Mouse (Mus musculus) intestine, postnatal 0 days (tissue): ENCODE data around the gene Qk. TPM values are rescaled to one million over a fixed set of nuclear protein-coding genes. Genes with fewer than 3 reads are reported as not detected.

Experiments used
- ATAC-seq: fragments of 200-750 bp; cut with Nextera tagmentation; 2 replicates; pipeline ENCODE4 v1.8.0; 2017; ENCODE audit warnings: mild to moderate bottlenecking, moderate TSS enrichment, moderate library complexity
- H3K27ac ChIP-seq: fragments of 300-500 bp; sonication (generic); 2 replicates; pipeline ENCODE4 v1.5.1; 2014; ENCODE audit warnings: mild to moderate bottlenecking, low read depth, low read length, moderate library complexity
- H3K27me3 ChIP-seq: fragments of 300-500 bp; sonication (generic); replicated peaks from 2 replicates; pipeline ENCODE4 v1.6.1; 2014; ENCODE audit warnings: low read length, mixed read lengths; ENCODE audit not compliant: control insufficient read depth, insufficient read depth
- H3K36me3 ChIP-seq: fragments of 300-500 bp; sonication (generic); 2 replicates; pipeline ENCODE4 v1.6.1; 2014; ENCODE audit warnings: mild to moderate bottlenecking, moderate library complexity; ENCODE audit not compliant: control insufficient read depth, insufficient read depth
- H3K4me1 ChIP-seq: fragments of 300-500 bp; sonication (generic); replicated peaks from 2 replicates; pipeline ENCODE4 v1.6.1; 2014; ENCODE audit warnings: antibody characterized with exemption, low read length, mixed read lengths; ENCODE audit not compliant: control insufficient read depth, insufficient read depth
- H3K4me2 ChIP-seq: fragments of 300-500 bp; sonication (generic); replicated peaks from 2 replicates; pipeline ENCODE4 v1.6.1; 2014; ENCODE audit warnings: low read depth, mild to moderate bottlenecking, moderate library complexity
- H3K4me3 ChIP-seq: fragments of 300-500 bp; sonication (generic); 2 replicates; pipeline ENCODE4 v1.5.1; 2014; ENCODE audit warnings: low read depth, low read length
- H3K9ac ChIP-seq: fragments of 300-500 bp; sonication (generic); 2 replicates; pipeline ENCODE4 v1.6.1; 2014; ENCODE audit warnings: mild to moderate bottlenecking, low read depth, low read length
- H3K9me3 ChIP-seq: fragments of 300-500 bp; sonication (generic); 2 replicates; pipeline ENCODE4 v1.6.1; 2016; ENCODE audit warnings: mixed run types; ENCODE audit not compliant: control insufficient read depth
- CTCF ChIP-seq: sonication (generic); IDR thresholded peaks from 2 replicates; pipeline ENCODE4 v1.5.1; 2016; ENCODE audit warnings: low read depth, mild to moderate bottlenecking, control low read depth, antibody characterized with exemption, moderate library complexity
- WGBS: fragments of 180-500 bp; shearing (Covaris S2); extraction: QIAGEN DNeasy Blood & Tissue Kit; methylation state at CpG from one replicate; pipeline ENCODE4 v1.1.7; 2014; 5-methylcytosine and 5-hydroxymethylcytosine counted together
- polyA plus RNA-seq: library from polyadenylated mRNA; unstranded; fragments of >200 nt; fragmentation: Nextera tagmentation; extraction: Ambion mirVana; gene quantifications from 2 replicates; pipeline ENCODE4 v1.2.1, GENCODE M21; 2015

Qk gene
- polyA plus RNA-seq, 1 experiment from 2014 or later = 7.4 TPM

- Histone ChIP-seq H3K4me3 (no peak overlapping the region), H3K36me3 (no peaks in the 10 kb centered on the region), H3K4me1 (no peaks in the 10 kb centered on the region), H3K27ac (no peak overlapping the region), H3K9me3 (no peaks in the 10 kb centered on the region), H3K27me3 (peaks cover 26% of the 10 kb centered on the region), H3K4me2 (no peak overlapping the region), H3K9ac (no peak overlapping the region)
- TF ChIP-seq CTCF = no peak
- 78% methylated on average over 2 of the region's 2 CpGs for WGBS
- ATAC-seq = no peak
Measured at GRCm38 (mm10) chr17:10292520-10292919, 27.1 kb downstream of the Qk start.

DNA sequence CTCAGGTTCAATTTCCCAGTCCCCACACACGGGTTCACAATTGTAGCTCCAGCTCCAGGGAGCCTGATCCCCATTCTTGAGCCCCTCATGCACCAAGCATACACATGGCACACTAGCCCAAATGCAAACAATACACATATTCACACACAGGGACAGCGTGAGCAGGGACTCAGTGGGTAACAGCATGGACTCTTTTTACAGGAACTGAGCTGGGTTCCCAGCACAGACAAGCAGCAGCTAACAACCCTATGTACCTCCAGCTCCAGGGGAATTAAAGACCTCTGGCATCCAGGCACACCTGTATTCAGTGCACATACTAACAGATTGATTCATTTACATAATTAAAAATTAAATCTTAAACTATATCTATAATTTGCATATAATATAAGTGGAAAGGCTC is 34.9 kb downstream of the Qk start:
- H3K27me3 ChIP-seq = peaks cover 20% of the 10 kb centered on the region
- no peaks in the 10 kb centered on the region for H3K4me1 ChIP-seq
- TF ChIP-seq CTCF = no peak
- no peaks in the 10 kb centered on the region for H3K9me3 ChIP-seq
- no peak overlapping the region for H3K4me3 ChIP-seq
- no peak overlapping the region for H3K27ac ChIP-seq
- H3K36me3 ChIP-seq = no peaks in the 10 kb centered on the region
- no peak for ATAC-seq
- H3K9ac ChIP-seq = no peak overlapping the region
- H3K4me2 ChIP-seq = no peak overlapping the region
- whole genome bisulfite sequencing = 90% methylated on average over 2 of the region's 2 CpGs

- no peaks in the 10 kb centered on the region for H3K36me3 ChIP-seq
- H3K4me1 ChIP-seq = no peaks in the 10 kb centered on the region
- H3K9me3 ChIP-seq = no peaks in the 10 kb centered on the region
- H3K27ac ChIP-seq = no peak overlapping the region
- no peak overlapping the region for H3K4me2 ChIP-seq
- ATAC-seq = no peak
- no peak for TF ChIP-seq CTCF
- H3K4me3 ChIP-seq = no peak overlapping the region
- peaks cover 1% of the 10 kb centered on the region; the same call in 1 of the 2 replicates for H3K27me3 ChIP-seq
- no peak overlapping the region for H3K9ac ChIP-seq
- 93% methylated on average over 2 of the region's 2 CpGs for WGBS
Measured at GRCm38 (mm10) chr17:10279532-10279931, 40.1 kb downstream of the Qk start.

DNA sequence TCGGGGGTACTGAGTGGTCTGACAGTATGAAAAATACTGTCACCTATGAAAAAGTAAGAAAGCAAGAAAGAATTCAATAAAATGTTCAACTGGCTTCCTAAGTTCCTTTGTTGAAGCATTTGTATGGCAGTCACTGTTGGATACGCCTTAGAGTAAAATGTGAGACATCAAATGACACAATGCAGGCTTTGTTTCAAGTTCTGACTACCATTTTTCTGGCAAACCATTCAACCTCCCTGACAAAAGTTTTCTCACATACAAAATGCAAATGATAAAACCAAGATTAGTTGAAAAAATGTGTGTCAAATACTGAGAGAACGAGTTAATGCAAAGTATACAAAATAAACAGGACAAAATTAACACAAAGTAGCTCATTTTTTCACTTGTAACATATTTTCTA is 50.1 kb downstream of the Qk start:
- H3K4me2 ChIP-seq = no peak overlapping the region
- ATAC-seq = no peak
- H3K4me1 ChIP-seq = no peaks in the 10 kb centered on the region
- no peak overlapping the region for H3K9ac ChIP-seq
- WGBS = 79% methylated on average over 3 of the region's 3 CpGs
- no peaks in the 10 kb centered on the region for H3K27me3 ChIP-seq
- H3K4me3 ChIP-seq = no peak overlapping the region
- no peak overlapping the region for H3K27ac ChIP-seq
- H3K9me3 ChIP-seq = no peaks in the 10 kb centered on the region
- no peak for TF ChIP-seq CTCF
- H3K36me3 ChIP-seq = no peaks in the 10 kb centered on the region

DNA sequence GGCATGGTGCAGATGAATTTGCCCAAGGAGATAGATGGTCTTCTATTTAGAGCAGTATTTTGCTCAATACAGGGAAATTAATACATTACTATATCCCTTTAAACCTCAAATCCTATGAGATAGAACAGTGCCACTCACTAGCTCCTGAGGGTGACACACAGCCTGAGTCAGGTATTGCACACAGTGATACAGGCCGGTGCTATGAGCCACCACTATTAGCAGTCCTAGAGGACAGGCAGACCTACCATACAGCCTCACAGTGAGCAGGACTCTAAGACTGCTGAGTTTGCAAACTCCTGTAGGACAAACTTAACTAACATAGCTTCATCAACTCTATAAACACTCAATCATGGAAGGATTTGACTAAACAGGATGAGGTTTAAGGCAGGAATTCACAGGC is 51.2 kb downstream of the Qk start:
- Histone ChIP-seq H3K36me3 (no peaks in the 10 kb centered on the region), H3K27ac (no peak overlapping the region), H3K9me3 (no peaks in the 10 kb centered on the region), H3K4me2 (no peak overlapping the region), H3K4me1 (no peaks in the 10 kb centered on the region), H3K27me3 (no peaks in the 10 kb centered on the region), H3K9ac (no peak overlapping the region), H3K4me3 (no peak overlapping the region)
- 88% methylated on average over 1 of the region's 1 CpGs for WGBS
- ATAC-seq = no peak
- no peak for TF ChIP-seq CTCF

GRCm38 (mm10) chr17:10266207-10266606 is 53.4 kb downstream of the Qk start:
- WGBS = 77% methylated on average over 4 of the region's 4 CpGs
- no peak for TF ChIP-seq CTCF
- no peaks in the 10 kb centered on the region for H3K27me3 ChIP-seq
- H3K4me3 ChIP-seq = no peak overlapping the region
- no peaks in the 10 kb centered on the region for H3K36me3 ChIP-seq
- H3K4me2 ChIP-seq = no peak overlapping the region
- H3K27ac ChIP-seq = no peak overlapping the region
- H3K9ac ChIP-seq = no peak overlapping the region
- no peak for ATAC-seq
- H3K4me1 ChIP-seq = no peaks in the 10 kb centered on the region
- no peaks in the 10 kb centered on the region for H3K9me3 ChIP-seq
